Mouse (Mus musculus) stomach, embryonic 15.5 days (tissue): ENCODE measurements around the gene Rln3. TPM values are rescaled to one million over a fixed set of nuclear protein-coding genes. Genes with fewer than 3 reads are reported as not detected.
A peak's percentile ranks its signal among the peaks of the same experiment; 100 is the strongest.

Experiments
- ATAC-seq: fragments of 200-750 bp; cut with Nextera tagmentation; 2 replicates; pipeline ENCODE4 v1.8.0; 2017; ENCODE audit warnings: low read depth, moderate number of reproducible peaks, moderate TSS enrichment; ENCODE audit not compliant: insufficient read depth, low FRiP score
- H3K27ac ChIP-seq: fragments of 300-500 bp; sonication (generic); 2 replicates; pipeline ENCODE4 v1.5.1; 2015; ENCODE audit warnings: mild to moderate bottlenecking, inconsistent platforms
- H3K27me3 ChIP-seq: fragments of 300-500 bp; sonication (generic); replicated peaks from 2 replicates; pipeline ENCODE4 v1.6.1; 2015; ENCODE audit warnings: inconsistent platforms
- H3K36me3 ChIP-seq: fragments of 300-500 bp; sonication (generic); 2 replicates; pipeline ENCODE4 v1.6.1; 2015; ENCODE audit warnings: inconsistent platforms
- H3K4me1 ChIP-seq: fragments of 300-500 bp; sonication (generic); 2 replicates; pipeline ENCODE4 v1.6.1; 2015; ENCODE audit warnings: inconsistent platforms
- H3K4me2 ChIP-seq: fragments of 300-500 bp; sonication (generic); 2 replicates; pipeline ENCODE4 v1.6.1; 2015; ENCODE audit warnings: mild to moderate bottlenecking, inconsistent platforms
- H3K4me3 ChIP-seq: fragments of 300-500 bp; sonication (generic); replicated peaks from 2 replicates; pipeline ENCODE4 v1.5.1; 2015; ENCODE audit warnings: inconsistent platforms
- H3K9ac ChIP-seq: fragments of 300-500 bp; sonication (generic); 2 replicates; pipeline ENCODE4 v1.6.1; 2015; ENCODE audit warnings: inconsistent platforms
- H3K9me3 ChIP-seq: fragments of 300-500 bp; sonication (generic); 2 replicates; pipeline ENCODE4 v1.6.1; 2016; ENCODE audit warnings: inconsistent platforms
- WGBS: fragments of 180-500 bp; shearing (Covaris S2); methylation state at CpG from one replicate; pipeline ENCODE4 v1.1.7; 2015; 5-methylcytosine and 5-hydroxymethylcytosine counted together
- polyA plus RNA-seq: library from polyadenylated mRNA; unstranded; fragments of >200 nt; fragmentation: Nextera tagmentation; extraction: Ambion mirVana; gene quantifications from 2 replicates; pipeline ENCODE4 v1.2.1, GENCODE M21; 2015

The Rln3 gene
- polyA plus RNA-seq: not detected in 2 replicates

- H3K27me3 ChIP-seq: peaks cover 42% of the 10 kb centered on the region
- no peak for ATAC-seq
- no peak within 1 kb of the TSS for H3K27ac ChIP-seq
- H3K36me3 ChIP-seq: no peaks in the 10 kb centered on the region
- peak within 1 kb of the TSS; percentile 23; the same call in 1 of the 2 replicates for H3K4me2 ChIP-seq
- H3K4me3 ChIP-seq: no peak within 1 kb of the TSS
- no peak within 1 kb of the TSS for H3K9ac ChIP-seq
- 7% methylated on average over 9 of the region's 9 CpGs for WGBS
- H3K4me1 ChIP-seq: peaks cover 14% of the 10 kb centered on the region
- no peaks in the 10 kb centered on the region for H3K9me3 ChIP-seq
Observed at GRCm38 (mm10) chr8:84044900-84045299, at the start of gene Rln3. TSS of gene Rln3 (minus strand) at chr8:84045000.

- no peak overlapping the region for H3K9ac ChIP-seq
- WGBS: 84% methylated on average over 8 of the region's 8 CpGs
- H3K4me3 ChIP-seq: no peak overlapping the region
- H3K36me3 ChIP-seq: peaks cover 53% of the 10 kb centered on the region
- H3K9me3 ChIP-seq: no peaks in the 10 kb centered on the region
- H3K4me2 ChIP-seq: no peak overlapping the region
- no peak for ATAC-seq
- H3K4me1 ChIP-seq: no peaks in the 10 kb centered on the region
- no peaks in the 10 kb centered on the region for H3K27me3 ChIP-seq
- no peak overlapping the region for H3K27ac ChIP-seq
Observed at GRCm38 (mm10) chr8:84090585-84090984, 45.8 kb upstream of the Rln3 start.

- Histone ChIP-seq H3K4me1 (no peaks in the 10 kb centered on the region), H3K27ac (no peak overlapping the region), H3K4me3 (no peak overlapping the region), H3K36me3 (peaks cover 42% of the 10 kb centered on the region), H3K9ac (no peak overlapping the region), H3K4me2 (no peak overlapping the region), H3K9me3 (no peaks in the 10 kb centered on the region), H3K27me3 (no peaks in the 10 kb centered on the region)
- 67% methylated on average over 9 of the region's 9 CpGs for WGBS
- ATAC-seq: no peak
Observed at GRCm38 (mm10) chr8:84089277-84089676, 44.5 kb upstream of the Rln3 start.

GRCm38 (mm10) chr8:84087821-84088220 is 43.0 kb upstream of the Rln3 start:
- no peak overlapping the region for H3K9ac ChIP-seq
- no peak overlapping the region for H3K4me3 ChIP-seq
- H3K9me3 ChIP-seq: no peaks in the 10 kb centered on the region
- peaks cover 36% of the 10 kb centered on the region for H3K36me3 ChIP-seq
- no peak overlapping the region for H3K4me2 ChIP-seq
- no peak overlapping the region for H3K27ac ChIP-seq
- no peak for ATAC-seq
- 0 out of 2 replicates have a peak, but pooled peaks cover 3% of the 10 kb centered on the region for H3K4me1 ChIP-seq
- WGBS: 95% methylated on average over 14 of the region's 14 CpGs
- H3K27me3 ChIP-seq: no peaks in the 10 kb centered on the region

GRCm38 (mm10) chr8:84087156-84087555 is 42.4 kb upstream of the Rln3 start:
- no peaks in the 10 kb centered on the region for H3K9me3 ChIP-seq
- H3K36me3 ChIP-seq: peaks cover 37% of the 10 kb centered on the region
- WGBS: 89% methylated on average over 7 of the region's 7 CpGs
- H3K4me1 ChIP-seq: 0 out of 2 replicates have a peak, but pooled peaks cover 3% of the 10 kb centered on the region
- no peak for ATAC-seq
- no peak overlapping the region for H3K9ac ChIP-seq
- no peaks in the 10 kb centered on the region for H3K27me3 ChIP-seq
- H3K4me2 ChIP-seq: no peak overlapping the region
- H3K4me3 ChIP-seq: no peak overlapping the region
- no peak overlapping the region for H3K27ac ChIP-seq

GRCm38 (mm10) chr8:84084341-84085115 is 39.7 kb upstream of the Rln3 start:
- no peaks in the 10 kb centered on the region for H3K9me3 ChIP-seq
- no peak for ATAC-seq
- H3K4me3 ChIP-seq: no peak overlapping the region
- WGBS: 57% methylated on average over 42 of the region's 42 CpGs
- H3K27me3 ChIP-seq: no peaks in the 10 kb centered on the region
- no peak overlapping the region for H3K9ac ChIP-seq
- peak overlapping the region; percentile 30 for H3K4me2 ChIP-seq
- H3K36me3 ChIP-seq: peaks cover 46% of the 10 kb centered on the region
- no peak overlapping the region for H3K27ac ChIP-seq
- 0 out of 2 replicates have a peak, but pooled peaks cover 3% of the 10 kb centered on the region for H3K4me1 ChIP-seq

GRCm38 (mm10) chr8:84083829-84084241 is 39.0 kb upstream of the Rln3 start:
- Histone ChIP-seq H3K27ac (no peak overlapping the region), H3K4me2 (no peak overlapping the region), H3K9ac (no peak overlapping the region), H3K4me3 (no peak overlapping the region), H3K4me1 (0 out of 2 replicates have a peak, but pooled peaks cover 3% of the 10 kb centered on the region), H3K27me3 (no peaks in the 10 kb centered on the region), H3K36me3 (peaks cover 46% of the 10 kb centered on the region), H3K9me3 (no peaks in the 10 kb centered on the region)
- ATAC-seq: peak; percentile 37; the same call in 1 of the 2 replicates
- 35% methylated on average over 8 of the region's 8 CpGs for WGBS

GRCm38 (mm10) chr8:84079206-84079605 is 34.4 kb upstream of the Rln3 start:
- ATAC-seq: no peak

GRCm38 (mm10) chr8:84076849-84077248 is 32.0 kb upstream of the Rln3 start:
- peaks cover 15% of the 10 kb centered on the region; the same call in 1 of the 2 replicates for H3K4me1 ChIP-seq
- H3K36me3 ChIP-seq: peaks cover 16% of the 10 kb centered on the region
- H3K9ac ChIP-seq: no peak overlapping the region
- H3K4me2 ChIP-seq: no peak overlapping the region
- H3K9me3 ChIP-seq: no peaks in the 10 kb centered on the region
- WGBS: 72% methylated on average over 3 of the region's 3 CpGs
- H3K27me3 ChIP-seq: no peaks in the 10 kb centered on the region
- H3K4me3 ChIP-seq: no peak overlapping the region
- H3K27ac ChIP-seq: no peak overlapping the region
- no peak for ATAC-seq

More at GRCm38 (mm10) chr8:84079206-84079605, 34.4 kb upstream of the Rln3 start:
- WGBS: 74% methylated on average over 5 of the region's 5 CpGs
- 0 out of 2 replicates have a peak, but pooled peaks cover 3% of the 10 kb centered on the region for H3K4me1 ChIP-seq
- no peaks in the 10 kb centered on the region for H3K9me3 ChIP-seq
- no peak overlapping the region for H3K4me3 ChIP-seq
- H3K4me2 ChIP-seq: no peak overlapping the region
- H3K36me3 ChIP-seq: peaks cover 31% of the 10 kb centered on the region
- H3K27ac ChIP-seq: no peak overlapping the region
- H3K9ac ChIP-seq: no peak overlapping the region
- H3K27me3 ChIP-seq: no peaks in the 10 kb centered on the region

- 84% methylated on average over 1 of the region's 1 CpGs for WGBS
- peaks cover 15% of the 10 kb centered on the region for H3K36me3 ChIP-seq
- H3K4me2 ChIP-seq: no peak overlapping the region
- H3K9me3 ChIP-seq: no peaks in the 10 kb centered on the region
- H3K4me1 ChIP-seq: peaks cover 19% of the 10 kb centered on the region
- no peak overlapping the region for H3K4me3 ChIP-seq
- H3K27ac ChIP-seq: no peak overlapping the region
- H3K27me3 ChIP-seq: no peaks in the 10 kb centered on the region
- no peak for ATAC-seq
- no peak overlapping the region for H3K9ac ChIP-seq
Observed at GRCm38 (mm10) chr8:84076412-84076811, 31.6 kb upstream of the Rln3 start.

- H3K9ac ChIP-seq: no peak overlapping the region
- no peak for ATAC-seq
Observed at GRCm38 (mm10) chr8:84073230-84073976, 28.6 kb upstream of the Rln3 start.

GRCm38 (mm10) chr8:84072321-84072720 is 27.5 kb upstream of the Rln3 start:
- Histone ChIP-seq H3K36me3 (peaks cover 3% of the 10 kb centered on the region; the same call in 1 of the 2 replicates), H3K27ac (no peak overlapping the region), H3K4me2 (no peak overlapping the region), H3K9me3 (no peaks in the 10 kb centered on the region), H3K9ac (no peak overlapping the region), H3K4me3 (no peak overlapping the region), H3K4me1 (peaks cover 48% of the 10 kb centered on the region), H3K27me3 (no peaks in the 10 kb centered on the region)
- 88% methylated on average over 10 of the region's 10 CpGs for WGBS
- no peak for ATAC-seq

More at GRCm38 (mm10) chr8:84073230-84073976, 28.6 kb upstream of the Rln3 start:
- 63% methylated on average over 10 of the region's 10 CpGs for WGBS
- H3K4me2 ChIP-seq: no peak overlapping the region
- H3K9me3 ChIP-seq: no peaks in the 10 kb centered on the region
- H3K27ac ChIP-seq: no peak overlapping the region
- H3K4me1 ChIP-seq: peaks cover 38% of the 10 kb centered on the region
- peaks cover 3% of the 10 kb centered on the region; the same call in 1 of the 2 replicates for H3K36me3 ChIP-seq
- H3K4me3 ChIP-seq: no peak overlapping the region
- no peaks in the 10 kb centered on the region for H3K27me3 ChIP-seq
